Mouse (Mus musculus): ENCODE data around the gene Mfsd13b. TPM values are rescaled to one million over a fixed set of nuclear protein-coding genes. Genes with fewer than 3 reads are reported as not detected.

Gene Mfsd13b
- not detected in 4 replicates for total RNA-seq (2023; ENCODE audit: inconsistent age)

GRCm38 (mm10) chr7:120982200-120982841, at the start of gene Mfsd13b, which contains the start of gene Cdr2:
TSS of gene Mfsd13b (plus strand) at chr7:120982509.
TSS of gene Cdr2 (minus strand) at chr7:120982312.

GRCm38 (mm10) chr7:121033856-121034652, 51.7 kb downstream of the Mfsd13b start, which contains the start of gene Mettl9:
TSS of gene Mettl9 (plus strand) at chr7:121034445.

Other genes with a start within 250 kb of the Mfsd13b start
- 0.13 TPM in 1 of 4 replicates, not detected in the others for gene Vwa3a, start 243.2 kb upstream of the Mfsd13b start, total RNA-seq (2023; ENCODE audit: inconsistent age)
- gene Gm5737, start 170.1 kb upstream of the Mfsd13b start, total RNA-seq (2023; ENCODE audit: inconsistent age) = not detected in 4 replicates
- gene Eef2k, start 139.7 kb upstream of the Mfsd13b start, total RNA-seq (2023; ENCODE audit: inconsistent age) = 23.4 to 32.7 TPM (median 25.3 TPM) in 4 replicates
- gene Polr3e, start 64.8 kb upstream of the Mfsd13b start, total RNA-seq (2023; ENCODE audit: inconsistent age) = 28.1 to 33.9 TPM (median 31.5 TPM) in 4 replicates
- 3.1 to 3.8 TPM (median 3.6 TPM) in 4 replicates for gene Cdr2, start 197 bp upstream of the Mfsd13b start, total RNA-seq (2023; ENCODE audit: inconsistent age)
- 16.9 to 18.6 TPM (median 17.6 TPM) in 4 replicates for gene Mettl9, start 51.9 kb downstream of the Mfsd13b start, total RNA-seq (2023; ENCODE audit: inconsistent age)
- 0.63 to 1.7 TPM (median 1.3 TPM) in 4 replicates for gene Igsf6, start 92.1 kb downstream of the Mfsd13b start, total RNA-seq (2023; ENCODE audit: inconsistent age)
- gene Otoa, start 99.1 kb downstream of the Mfsd13b start, total RNA-seq (2023; ENCODE audit: inconsistent age) = 1.4 to 2.9 TPM (median 1.9 TPM) in 4 replicates

Measured in B cell, adult (primary cell).